Mouse (Mus musculus): ENCODE results near the gene Poldip3.
A peak's percentile ranks its signal among the peaks of the same experiment; 100 is the strongest.
"Not testable (repeated sequence)": the region's sequence is repeated elsewhere in the genome, so short reads cannot be mapped to it uniquely, and the experiment has no call there.

Gene Poldip3

DNA sequence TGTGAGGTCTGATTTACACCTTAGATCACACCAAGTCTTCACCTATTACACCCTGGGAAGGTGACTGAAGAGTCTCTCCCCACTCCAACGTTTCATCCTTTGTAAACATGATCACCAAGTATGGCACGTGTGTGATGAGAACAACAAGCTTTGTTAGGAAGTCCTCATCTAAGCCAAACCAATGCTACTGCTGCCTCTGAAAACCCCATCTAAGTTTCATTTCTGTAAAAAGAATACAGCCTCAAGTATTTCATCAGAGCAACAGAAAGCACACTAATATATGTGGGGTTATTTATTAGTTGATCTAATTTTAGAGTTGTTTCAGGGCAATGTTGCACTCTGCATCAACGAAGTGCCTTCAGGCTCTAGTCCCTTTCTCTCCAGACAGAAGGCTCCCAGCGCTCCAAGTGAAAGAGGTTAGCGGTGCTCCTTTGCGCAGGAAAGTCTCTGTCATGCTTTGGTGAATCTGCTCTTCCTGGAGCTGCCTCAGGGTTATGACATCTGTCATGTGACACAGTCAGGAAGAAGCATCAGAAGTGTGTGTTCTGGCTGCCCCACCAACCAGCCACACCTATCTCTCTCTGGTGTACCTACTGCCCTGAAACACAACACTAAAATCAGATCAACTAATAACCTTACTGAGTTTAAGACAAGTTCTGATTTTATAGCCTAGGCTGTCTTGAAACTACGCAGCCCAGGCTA, 19.5 kb downstream of the Poldip3 start:
- DNase-seq (ENCODE audit: low read depth, low spot score), result no peak

- not testable (repeated sequence) for DNase-seq (ENCODE audit: low read depth, low spot score)
Measured at GRCm38 (mm10) chr15:83127037-83127436, 22.1 kb downstream of the Poldip3 start.

DNA sequence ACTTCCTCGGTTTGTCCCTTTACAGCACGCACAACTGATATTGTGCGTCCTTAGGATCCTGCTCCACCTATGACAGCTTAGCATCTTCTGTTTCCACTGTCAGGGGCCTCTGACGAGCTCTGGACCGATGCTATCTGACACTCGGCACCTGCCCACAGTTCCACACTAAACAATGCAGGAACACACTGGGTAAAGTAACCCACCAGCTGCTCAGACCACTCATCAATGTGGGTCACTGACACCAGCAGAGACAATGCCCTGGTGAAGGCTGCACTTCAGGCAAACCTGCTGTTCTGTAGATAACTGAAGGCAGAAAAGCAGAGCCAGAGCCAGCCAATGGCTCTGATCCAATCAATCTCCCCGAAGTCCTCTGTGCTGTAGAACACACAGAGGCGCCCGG, 22.6 kb downstream of the Poldip3 start:
- DNase-seq (ENCODE audit: low read depth, low spot score), result no peak

DNA sequence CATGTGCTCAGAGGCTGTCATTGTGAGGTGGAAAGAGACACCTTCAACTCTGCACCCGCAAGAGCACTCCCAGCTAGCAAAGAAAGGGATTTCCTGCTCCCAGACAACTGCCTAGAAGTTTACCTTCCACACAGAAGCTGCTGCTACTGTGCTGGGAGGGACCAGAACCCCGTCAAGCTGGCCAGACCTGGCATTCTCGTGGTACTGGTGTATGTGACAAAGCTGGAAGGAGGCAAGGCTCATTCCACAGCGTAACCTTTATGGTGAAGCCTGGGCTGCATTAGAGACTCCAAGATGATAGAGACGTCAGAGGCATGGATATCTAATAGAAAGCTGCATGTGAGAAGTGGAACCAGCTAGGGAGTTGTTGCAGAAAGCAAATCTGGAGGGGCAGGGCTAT, 24.6 kb downstream of the Poldip3 start:
- no peak for DNase-seq (ENCODE audit: low read depth, low spot score)

DNA sequence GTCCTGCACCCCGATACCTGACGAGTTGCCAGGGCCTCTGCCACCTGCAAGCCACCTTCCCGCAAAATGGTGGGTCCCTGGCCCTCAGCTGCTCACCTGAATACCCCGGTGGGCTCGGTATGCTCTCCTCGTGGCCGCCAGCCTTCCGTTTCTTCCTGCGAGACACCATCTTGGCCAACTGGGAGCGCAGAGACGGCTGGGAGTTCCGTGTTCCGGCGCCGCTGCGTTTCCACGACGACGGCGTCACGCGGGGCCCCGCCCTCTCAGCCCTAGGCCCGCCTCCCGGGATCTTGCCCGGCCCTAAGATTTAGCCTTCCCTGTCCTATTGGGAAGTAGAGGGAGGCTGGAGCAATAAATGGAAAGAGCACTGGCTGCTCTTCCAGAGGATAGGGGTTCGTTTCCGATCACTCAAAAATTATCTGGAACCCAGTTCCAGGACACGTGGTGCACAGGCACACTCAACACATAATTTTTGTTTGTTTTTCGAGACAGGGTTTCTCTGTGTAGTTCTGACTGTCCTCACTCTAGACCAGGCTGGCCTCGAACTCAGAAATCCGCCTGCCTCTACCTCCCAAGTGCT, 26.5 kb downstream of the Poldip3 start, which contains the start of gene Rrp7a:
Gene Rrp7a, minus strand, starts transcription at position 236 of the 580 bp plus-strand sequence.
- DNase-seq (ENCODE audit: low read depth, low spot score), result peak; percentile 72

- no peak for DNase-seq (ENCODE audit: low read depth, low spot score)
Measured at GRCm38 (mm10) chr15:83121709-83122565, 27.2 kb downstream of the Poldip3 start.

DNA sequence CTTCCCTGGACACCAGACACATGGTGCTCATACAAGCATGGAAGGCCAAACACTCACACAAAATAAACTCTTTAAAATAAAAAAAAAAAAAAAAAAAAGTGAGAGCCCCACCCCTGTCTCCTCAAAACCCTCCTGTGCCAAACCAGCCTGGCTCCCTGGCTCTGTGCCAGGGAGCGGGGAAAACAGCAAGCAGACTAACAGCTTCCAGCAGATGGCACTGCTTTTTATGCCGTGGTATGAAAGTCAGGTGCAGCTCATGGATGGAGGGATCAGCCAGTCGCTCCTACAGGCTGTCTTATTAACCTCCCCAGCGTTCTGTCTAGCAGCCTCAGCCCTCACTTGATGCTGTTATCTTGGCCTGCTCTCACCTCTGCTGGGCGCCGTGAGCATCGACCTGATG, 30.8 kb downstream of the Poldip3 start:
- DNase-seq (ENCODE audit: low read depth, low spot score), result peak; percentile 43

- no peak for DNase-seq (ENCODE audit: low read depth, low spot score)
Measured at GRCm38 (mm10) chr15:83115071-83115470, 34.1 kb downstream of the Poldip3 start.

- DNase-seq (ENCODE audit: low read depth, low spot score), result no peak
Measured at GRCm38 (mm10) chr15:83114106-83114505, 35.1 kb downstream of the Poldip3 start.

DNA sequence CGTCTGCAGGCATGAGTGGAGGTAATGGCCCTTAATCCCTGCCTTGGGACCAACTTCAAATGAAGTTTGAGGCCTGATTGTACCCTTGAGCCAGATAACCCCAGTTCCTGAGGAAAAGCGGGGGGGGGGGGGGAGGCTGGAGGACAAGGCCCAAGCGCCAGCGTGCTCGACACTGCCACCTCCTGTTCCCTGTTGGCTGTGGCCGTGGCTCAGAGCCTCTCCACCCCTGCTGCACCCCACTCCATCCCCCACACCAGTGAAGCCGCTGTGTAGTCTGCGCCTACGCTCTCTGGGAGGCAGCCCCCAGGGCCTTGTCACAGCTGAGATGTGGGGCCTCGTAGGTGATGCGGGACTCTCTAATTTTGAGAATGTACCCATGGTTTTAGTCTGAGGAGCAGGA, 36.3 kb downstream of the Poldip3 start:
- peak; percentile 33 for DNase-seq (ENCODE audit: low read depth, low spot score)

DNA sequence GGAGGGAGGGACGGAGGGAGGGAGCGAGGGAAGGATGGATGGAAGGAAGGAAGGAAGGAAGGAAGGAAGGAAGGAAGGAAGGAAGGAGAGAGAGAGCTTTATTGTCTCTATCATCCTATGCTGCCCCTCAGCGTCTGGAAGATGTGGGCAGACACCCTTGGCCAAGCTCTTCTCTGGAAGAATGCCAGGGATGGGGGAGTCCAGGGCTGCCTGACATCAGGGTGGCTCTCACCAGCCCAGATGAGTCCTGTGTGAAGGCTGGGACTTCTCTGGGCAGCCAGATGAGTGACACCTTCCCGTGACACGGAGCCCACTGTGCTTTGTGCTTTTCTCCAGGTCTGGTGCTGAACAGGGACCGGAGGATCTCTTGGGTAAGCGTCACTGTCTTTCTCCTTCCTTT, 37.3 kb downstream of the Poldip3 start:
- DNase-seq (ENCODE audit: low read depth, low spot score), result no peak

DNA sequence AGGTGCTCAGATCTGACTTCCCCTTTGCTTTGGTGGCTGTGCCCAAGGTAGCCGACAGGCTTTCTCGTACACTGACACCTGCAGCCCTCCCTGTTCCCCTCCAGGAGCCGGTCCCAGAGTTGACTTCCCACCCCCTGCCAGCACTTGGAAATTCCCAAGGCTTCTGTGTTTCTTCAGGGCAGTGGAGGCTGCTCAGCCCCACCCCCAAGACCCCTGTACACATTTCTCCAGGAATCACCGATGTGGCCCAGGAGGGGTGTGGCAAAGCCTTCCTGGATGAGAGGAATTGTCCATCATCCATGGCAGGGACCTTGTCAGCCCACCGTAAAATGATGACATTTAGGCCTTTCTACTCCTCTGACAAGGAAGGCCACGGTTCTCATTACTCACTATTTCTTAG, 37.9 kb downstream of the Poldip3 start:
- DNase-seq (ENCODE audit: low read depth, low spot score), result no peak

DNA sequence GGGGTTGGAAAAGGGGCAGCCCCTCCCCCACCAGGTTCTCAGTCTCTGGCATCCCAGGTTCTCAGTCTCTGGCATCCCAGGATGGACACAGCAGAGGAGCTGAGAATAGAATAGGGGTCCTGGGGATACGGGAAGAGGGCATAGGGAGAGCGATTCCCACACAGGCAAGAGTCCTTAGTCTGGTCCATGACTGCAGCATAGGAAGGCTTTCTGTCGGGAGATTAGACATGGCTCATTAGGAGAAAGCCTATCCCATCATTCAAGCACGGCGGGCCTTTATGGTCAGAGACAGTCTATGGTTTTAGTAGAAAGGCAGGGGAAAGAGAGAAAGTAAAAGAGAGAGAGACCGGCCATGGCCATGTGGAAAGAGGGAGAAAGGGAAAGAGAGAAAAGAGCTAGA, 41.4 kb downstream of the Poldip3 start:
- no peak for DNase-seq (ENCODE audit: low read depth, low spot score)

DNA sequence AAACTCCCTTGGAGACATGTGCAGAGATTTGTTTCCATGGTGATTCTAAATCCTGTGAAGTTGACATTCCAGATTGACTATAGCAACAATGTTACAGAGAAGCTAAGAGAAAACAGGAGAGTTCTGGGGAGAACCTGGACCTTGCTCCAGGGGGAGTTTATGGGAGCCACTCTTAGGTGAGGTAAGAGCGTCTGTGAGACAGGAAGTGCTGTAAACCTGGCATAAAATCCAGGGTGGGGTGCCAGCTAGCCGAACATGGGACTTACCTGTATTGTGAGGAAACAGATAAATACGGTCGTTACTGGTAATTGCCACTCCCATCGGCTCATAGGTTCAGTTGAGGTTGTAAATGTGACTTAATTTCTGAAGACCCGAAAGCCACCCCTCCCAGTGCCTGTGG, 42.8 kb downstream of the Poldip3 start:
- DNase-seq (ENCODE audit: low read depth, low spot score), result no peak

GRCm38 (mm10) chr15:83103111-83103510, 46.1 kb downstream of the Poldip3 start:
- DNase-seq (ENCODE audit: low read depth, low spot score), result no peak

DNA sequence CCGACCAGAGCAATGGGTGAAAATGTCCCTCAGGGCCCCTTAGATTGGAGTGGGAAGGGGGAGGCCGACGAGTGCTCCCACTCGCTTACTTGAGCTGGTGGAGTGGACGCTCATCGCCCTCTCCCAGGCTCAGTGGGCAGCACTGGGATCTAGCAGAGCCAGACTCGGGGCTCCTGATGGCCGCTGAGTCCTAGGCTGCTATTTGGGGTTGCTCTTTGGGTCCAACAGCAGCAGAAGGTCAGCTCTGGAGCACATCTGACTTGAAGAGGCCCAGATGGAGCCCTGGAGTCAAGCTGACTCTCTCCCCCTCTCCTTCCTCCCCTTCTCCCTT, 48.9 kb downstream of the Poldip3 start:
- no peak for DNase-seq (ENCODE audit: low read depth, low spot score)

DNA sequence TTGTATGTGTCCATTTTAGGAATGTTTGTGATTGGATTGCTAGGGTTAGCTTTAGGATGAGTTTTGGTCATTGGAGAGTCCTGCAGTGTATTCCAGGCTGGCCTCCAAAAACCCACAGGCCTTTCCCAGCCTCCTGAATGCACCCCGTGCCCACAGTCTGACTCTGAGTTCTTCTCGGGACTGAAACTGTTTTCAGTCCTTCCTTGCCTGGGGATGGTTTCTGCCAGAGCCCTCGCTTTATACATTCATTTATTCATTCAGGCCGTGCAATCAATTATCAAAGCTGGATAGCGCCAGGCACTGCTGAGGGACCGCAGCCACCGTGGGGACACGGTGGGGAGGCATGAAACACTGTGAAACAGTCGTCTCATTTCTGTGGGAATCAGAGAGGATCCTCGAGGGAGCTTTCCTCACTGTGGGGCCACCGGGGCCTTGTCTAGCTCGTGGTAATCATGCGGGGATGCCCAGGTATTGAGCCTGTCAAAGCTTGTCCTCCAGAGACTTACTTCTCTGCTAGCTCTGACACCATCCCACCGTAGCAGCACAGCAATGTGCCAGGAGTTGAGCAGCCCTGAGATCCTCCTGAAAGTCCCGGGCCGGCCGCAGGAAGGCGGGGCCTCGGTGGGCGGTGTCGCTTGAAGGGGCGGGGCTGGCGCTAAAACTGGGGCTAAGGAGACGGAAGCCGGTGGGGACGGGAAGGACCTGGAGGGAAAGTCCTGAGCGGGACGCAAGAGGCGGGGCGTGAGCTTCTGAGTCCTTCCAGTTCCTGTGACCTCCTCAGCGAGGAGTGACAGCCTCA, 49.5 kb downstream of the Poldip3 start:
- peak; percentile 59 for DNase-seq (ENCODE audit: low read depth, low spot score)

DNA sequence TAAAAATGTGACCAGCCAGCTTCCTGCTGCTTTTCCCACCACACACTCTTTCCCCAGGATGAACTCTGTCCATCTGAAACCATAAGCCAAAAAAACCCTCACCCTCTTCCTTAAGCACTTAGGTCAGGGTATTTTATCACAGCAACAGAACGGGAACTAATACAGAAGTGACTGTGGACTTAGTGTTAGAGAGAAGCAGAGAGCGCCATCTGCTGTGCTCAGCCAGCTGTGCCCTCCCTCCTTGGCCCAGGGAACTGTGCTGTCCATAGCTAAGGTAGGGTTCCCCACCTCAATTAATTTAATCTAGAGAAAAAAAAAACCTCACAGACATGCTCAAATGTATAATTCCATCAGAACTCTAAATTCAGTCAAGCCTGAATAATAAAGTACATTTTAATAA, 53.2 kb downstream of the Poldip3 start:
- DNase-seq (ENCODE audit: low read depth, low spot score), result no peak

DNA sequence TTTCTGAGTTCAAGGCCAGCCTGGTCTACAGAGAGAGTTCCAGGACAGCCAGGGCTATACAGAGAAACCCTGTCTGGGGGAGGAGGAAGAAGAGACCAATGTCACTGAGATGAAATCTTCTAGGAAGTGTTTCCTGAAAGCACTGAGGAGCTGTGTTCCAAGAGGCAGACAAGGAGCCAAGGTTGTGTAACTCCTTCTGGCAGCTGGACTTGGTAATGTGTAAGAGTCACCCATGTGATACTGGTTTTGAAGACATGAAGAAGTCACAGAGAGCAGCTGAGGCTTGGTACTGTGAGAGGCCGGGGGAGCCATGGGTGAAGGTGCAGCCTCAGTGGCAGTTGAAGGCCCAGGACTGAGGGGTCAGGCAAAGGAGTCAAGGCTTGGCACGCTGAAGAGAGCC, 55.5 kb downstream of the Poldip3 start:
- no peak for DNase-seq (ENCODE audit: low read depth, low spot score)

GRCm38 (mm10) chr15:83090874-83091273, 58.3 kb downstream of the Poldip3 start:
- DNase-seq (ENCODE audit: low read depth, low spot score), result no peak

DNA sequence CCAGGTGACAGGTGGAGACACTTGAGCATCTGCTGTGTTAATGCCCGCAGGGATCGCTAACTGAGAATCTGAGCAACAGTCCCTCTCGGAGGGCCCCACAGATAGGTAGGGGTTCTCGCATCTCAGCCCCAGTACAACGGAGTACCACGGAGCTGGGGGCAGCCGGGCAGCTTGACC, 59.9 kb downstream of the Poldip3 start, which contains the start of gene Serhl:
Gene Serhl, plus strand, starts transcription at position 78 of the 177 bp plus-strand sequence.
- no peak for DNase-seq (ENCODE audit: low read depth, low spot score)

Data from retina, adult 2 months (tissue).